Comparison of ENCODE assay signal across 23 mouse cellular contexts in genomic region chr6:63532901-63533300, GRCm38 (mm10).
DNase-seq lines count a peak whose midpoint lies in the region; ATAC-seq and TF ChIP-seq lines count a peak whose summit lies in the region.
"Had no signal": no experiment of that assay in that cellular context is flagged by ENCODE, and none has a peak within 500 bp of the region (broad histone marks: within the 10 kb centered on the region; RNA-seq: fewer than 3 reads in every experiment).

No protein-coding gene starts in this region.

- no peak overlapping the region for H3K9ac ChIP-seq in hindbrain, postnatal 0 days (replicated peaks; ENCODE audit: low read length)
- no peak overlapping the region for H3K9ac ChIP-seq in hindbrain, embryonic 13.5 days
- H3K9ac ChIP-seq: forebrain, embryonic 13.5 days; heart, embryonic 13.5 days; hindbrain, embryonic 15.5 days; intestine, embryonic 15.5 days had no signal

- no peak for TF ChIP-seq CTCF in hindbrain, postnatal 0 days (IDR thresholded peaks at IDR 0.05; ENCODE audit: low read depth)

- H3K9me3 ChIP-seq in hindbrain, postnatal 0 days (ENCODE audit: low read length): no peaks in the 10 kb centered on the region
- H3K9me3 ChIP-seq in hindbrain, embryonic 13.5 days: no peaks in the 10 kb centered on the region
- H3K9me3 ChIP-seq: forebrain, embryonic 10.5 days; forebrain, embryonic 13.5 days; heart, embryonic 10.5 days; heart, embryonic 13.5 days; hindbrain, embryonic 15.5 days; intestine, embryonic 15.5 days had no signal

- no peaks in the 10 kb centered on the region for H3K36me3 ChIP-seq in hindbrain, postnatal 0 days (ENCODE audit: insufficient read depth, low read length)
- no peaks in the 10 kb centered on the region for H3K36me3 ChIP-seq in hindbrain, embryonic 13.5 days
- H3K36me3 ChIP-seq: forebrain, embryonic 10.5 days; heart, embryonic 10.5 days; heart, embryonic 13.5 days; hindbrain, embryonic 15.5 days; intestine, embryonic 15.5 days had no signal

- H3K27ac ChIP-seq in hindbrain, postnatal 0 days: no peak overlapping the region
- H3K27ac ChIP-seq in hindbrain, embryonic 13.5 days: no peak overlapping the region
- H3K27ac ChIP-seq: forebrain, embryonic 10.5 days; forebrain, embryonic 13.5 days; heart, adult 2 months; heart, embryonic 10.5 days; heart, embryonic 13.5 days; hindbrain, embryonic 15.5 days; intestine, embryonic 15.5 days had no signal

- DNase-seq in cerebellum, postnatal 10 days: peak; percentile 78 to 79
- no peak for DNase-seq in cerebellum, adult 8-10 months
- peak; percentile 49 for DNase-seq in hindbrain, postnatal 0 days (ENCODE audit: low spot score)
- DNase-seq in left cerebral cortex, postnatal 4 days: peak; percentile 50
- no peak for DNase-seq in left cerebral cortex, adult 11 months (ENCODE audit: low spot score)
- DNase-seq: adrenal gland, adult 8-10 months; adrenal gland, postnatal 25 days; cerebellum, adult 11-12 months; cerebellum, adult 9-10 months; gastrocnemius, postnatal 10 days; gastrocnemius, postnatal 36 days; heart, adult 2 months; heart, postnatal 14 days; heart, postnatal 4 days had no signal

- ATAC-seq in hindbrain, postnatal 0 days: no peak
- no peak for ATAC-seq in hindbrain, embryonic 13.5 days (ENCODE audit: low FRiP score)
- ATAC-seq: activated CD4-positive, CD25-positive, alpha-beta regulatory T cell, adult 4 months; forebrain, embryonic 13.5 days; forebrain, embryonic 16.5 days; intestine, embryonic 15.5 days had no signal

- no peak overlapping the region for H3K4me3 ChIP-seq in hindbrain, postnatal 0 days (ENCODE audit: low read length)
- no peak overlapping the region for H3K4me3 ChIP-seq in hindbrain, embryonic 13.5 days
- H3K4me3 ChIP-seq: forebrain, embryonic 10.5 days; forebrain, embryonic 13.5 days; heart, adult 2 months; heart, embryonic 10.5 days; heart, embryonic 13.5 days; hindbrain, embryonic 15.5 days; intestine, embryonic 15.5 days had no signal

- intact Hi-C loops in left cerebral cortex, postnatal 4 days (cut with DNase I): no loop called here

- no peak overlapping the region for H3K4me2 ChIP-seq in hindbrain, postnatal 0 days (ENCODE audit: low read depth, low read length)
- H3K4me2 ChIP-seq in hindbrain, embryonic 13.5 days: no peak overlapping the region
- H3K4me2 ChIP-seq: forebrain, embryonic 13.5 days; heart, embryonic 13.5 days; hindbrain, embryonic 15.5 days; intestine, embryonic 15.5 days had no signal

- H3K4me1 ChIP-seq in hindbrain, postnatal 0 days (ENCODE audit: insufficient read depth, low read length): no peaks in the 10 kb centered on the region
- no peaks in the 10 kb centered on the region for H3K4me1 ChIP-seq in hindbrain, embryonic 13.5 days (replicated peaks)
- H3K4me1 ChIP-seq: forebrain, embryonic 10.5 days; forebrain, embryonic 13.5 days; heart, embryonic 10.5 days; heart, embryonic 13.5 days; hindbrain, embryonic 15.5 days; intestine, embryonic 15.5 days had no signal

- no peaks in the 10 kb centered on the region for H3K27me3 ChIP-seq in hindbrain, postnatal 0 days (ENCODE audit: insufficient read depth, low read length)
- H3K27me3 ChIP-seq in hindbrain, embryonic 13.5 days: no peaks in the 10 kb centered on the region
- H3K27me3 ChIP-seq: forebrain, embryonic 13.5 days; heart, embryonic 13.5 days; hindbrain, embryonic 15.5 days; intestine, embryonic 15.5 days had no signal

Comparison
In these comparisons a context has a peak if more than half of its experiments do, and no peak if none do; other contexts are left out.
1. DNase-seq: peak in cerebellum, postnatal 10 days (2 of 2), hindbrain, postnatal 0 days (single experiment) and left cerebral cortex, postnatal 4 days (single experiment); none in cerebellum, adult 8-10 months (single experiment) and left cerebral cortex, adult 11 months (single experiment).